Mouse (Mus musculus): ENCODE measurements around the gene Gm13271.
"Not testable (repeated sequence)": the region's sequence is repeated elsewhere in the genome, so short reads cannot be mapped to it uniquely, and the experiment has no call there.

Gene Gm13271

DNA sequence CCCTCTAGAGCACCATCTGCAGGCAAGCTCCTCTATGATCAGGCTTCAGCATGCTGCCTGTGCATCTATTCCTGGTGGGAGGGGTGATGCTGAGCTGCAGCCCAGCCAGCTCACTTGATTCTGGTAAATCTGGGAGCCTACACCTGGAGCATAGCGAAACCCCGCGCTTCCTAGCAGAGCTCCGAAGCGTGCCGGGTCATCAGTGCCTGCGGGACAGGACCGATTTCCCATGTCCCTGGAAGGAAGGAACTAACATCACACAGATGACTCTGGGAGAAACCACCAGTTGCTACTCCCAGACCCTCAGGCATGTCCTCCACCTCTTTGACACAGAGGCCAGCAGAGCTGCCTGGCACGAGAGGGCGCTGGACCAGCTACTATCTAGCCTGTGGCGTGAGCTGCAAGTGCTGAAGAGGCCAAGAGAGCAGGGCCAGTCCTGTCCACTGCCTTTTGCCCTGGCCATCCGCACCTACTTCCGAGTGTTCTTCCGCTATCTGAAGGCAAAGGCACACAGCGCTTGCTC is at the start of gene Gm13271:
TSS of gene Gm13271 (plus strand) at position 51 of the 523 bp plus-strand sequence.
- DNase-seq (ENCODE audit: extremely low read depth, low read depth) = not testable (repeated sequence)

- DNase-seq (ENCODE audit: extremely low read depth, low read depth) = no peak
Observed at GRCm38 (mm10) chr4:88705924-88706323, 48.7 kb upstream of the Gm13271 start.

- DNase-seq (ENCODE audit: extremely low read depth, low read depth) = no peak
Observed at GRCm38 (mm10) chr4:88707128-88707826, 47.4 kb upstream of the Gm13271 start.

GRCm38 (mm10) chr4:88714281-88714680 is 40.4 kb upstream of the Gm13271 start:
- DNase-seq (ENCODE audit: extremely low read depth, low read depth) = no peak

DNA sequence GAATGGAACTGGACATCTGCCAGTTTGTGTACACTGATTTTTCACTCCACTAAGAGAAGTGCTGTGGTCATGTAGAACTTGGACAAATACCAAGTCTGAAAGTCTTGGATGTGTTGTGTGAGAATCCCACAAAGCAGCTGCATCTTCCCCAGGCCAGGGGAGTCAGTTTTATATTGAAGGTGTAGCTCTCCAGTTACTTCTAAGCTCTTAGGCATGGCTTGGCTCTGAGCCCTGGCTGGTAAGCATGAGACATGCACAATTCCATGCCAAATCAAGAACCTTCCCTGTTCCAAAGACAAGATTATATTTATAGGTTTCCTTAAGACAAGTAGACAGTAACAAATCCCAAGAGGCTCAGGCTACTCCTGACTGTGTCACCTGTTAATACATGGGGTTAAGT is 39.6 kb upstream of the Gm13271 start:
- no peak for DNase-seq (ENCODE audit: extremely low read depth, low read depth)

GRCm38 (mm10) chr4:88718715-88719114 is 36.0 kb upstream of the Gm13271 start:
- DNase-seq (ENCODE audit: extremely low read depth, low read depth) = no peak

GRCm38 (mm10) chr4:88721791-88722721 is 32.6 kb upstream of the Gm13271 start, which contains the start of the genes Gm26566 and Klhl9:
Gm26566 (plus strand) TSS chr4:88721805.
Klhl9 (minus strand) TSS chr4:88722465.
- peak; percentile 82 for DNase-seq (ENCODE audit: extremely low read depth, low read depth)

GRCm38 (mm10) chr4:88723497-88724090 is 31.1 kb upstream of the Gm13271 start:
- DNase-seq (ENCODE audit: extremely low read depth, low read depth) = no peak

GRCm38 (mm10) chr4:88726727-88727126 is 27.9 kb upstream of the Gm13271 start:
- no peak for DNase-seq (ENCODE audit: extremely low read depth, low read depth)

- DNase-seq (ENCODE audit: extremely low read depth, low read depth) = no peak
Observed at GRCm38 (mm10) chr4:88727324-88727723, 27.3 kb upstream of the Gm13271 start.

DNA sequence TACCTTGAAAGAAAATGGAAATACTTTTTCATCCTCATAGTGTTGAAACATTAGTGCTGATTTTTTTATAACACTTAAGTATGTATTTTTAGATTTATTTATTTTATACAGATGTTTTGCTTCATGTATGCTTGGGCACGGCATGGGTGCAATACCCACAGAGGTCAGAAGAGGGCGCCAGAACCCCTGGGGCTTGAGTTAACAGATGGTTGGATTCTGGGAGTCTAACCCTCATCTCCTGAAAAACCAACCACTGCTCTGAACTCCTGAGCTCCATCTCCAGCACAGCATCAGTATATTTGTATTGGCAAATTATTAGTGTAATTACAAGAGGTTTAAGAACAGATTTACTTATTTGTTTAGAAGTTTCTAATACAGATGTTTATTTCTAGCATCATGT is 16.2 kb upstream of the Gm13271 start:
- DNase-seq (ENCODE audit: extremely low read depth, low read depth) = peak; percentile 43

- no peak for DNase-seq (ENCODE audit: extremely low read depth, low read depth)
Observed at GRCm38 (mm10) chr4:88739036-88739435, 15.6 kb upstream of the Gm13271 start.

DNA sequence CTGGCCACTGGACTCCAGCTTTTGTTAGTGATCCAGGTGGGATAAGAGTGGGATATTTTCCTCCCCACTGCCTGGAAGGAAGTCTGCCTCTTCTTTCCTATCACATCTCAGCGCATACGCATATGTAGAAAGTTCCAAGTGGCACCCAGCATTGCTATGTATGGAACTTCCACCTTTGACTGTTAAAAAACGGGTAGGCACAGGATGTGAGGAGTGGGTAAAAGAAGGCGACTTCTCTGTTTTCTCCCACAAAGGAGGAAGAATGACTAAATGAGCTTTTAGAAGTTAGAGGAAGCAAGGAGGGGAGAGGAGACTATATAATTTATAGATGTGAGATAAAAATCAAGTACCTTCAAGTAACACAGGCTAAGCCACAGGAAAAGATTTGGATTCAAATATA is 13.2 kb upstream of the Gm13271 start:
- DNase-seq (ENCODE audit: extremely low read depth, low read depth) = no peak

- DNase-seq (ENCODE audit: extremely low read depth, low read depth) = no peak
Observed at GRCm38 (mm10) chr4:88742771-88743371, 11.8 kb upstream of the Gm13271 start.

DNA sequence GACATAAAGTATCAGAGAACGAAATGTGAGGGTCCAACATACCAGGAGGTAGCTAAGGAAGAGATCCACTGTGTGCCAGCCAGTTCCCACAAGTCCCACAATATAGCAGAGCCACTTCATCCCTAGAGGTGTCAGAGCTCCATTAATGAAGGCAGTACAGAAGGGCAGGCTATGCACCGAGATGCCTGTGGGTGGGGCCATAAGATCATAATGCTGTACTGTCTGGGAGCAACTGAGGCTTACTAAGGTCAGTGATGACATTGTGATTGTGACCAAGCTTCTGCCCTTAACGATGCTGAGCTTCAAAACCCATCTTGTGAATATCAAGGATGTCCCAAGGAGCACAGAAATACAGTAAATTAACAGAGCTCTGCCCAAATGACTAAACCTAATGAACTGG is 10.5 kb upstream of the Gm13271 start:
- DNase-seq (ENCODE audit: extremely low read depth, low read depth) = no peak

DNA sequence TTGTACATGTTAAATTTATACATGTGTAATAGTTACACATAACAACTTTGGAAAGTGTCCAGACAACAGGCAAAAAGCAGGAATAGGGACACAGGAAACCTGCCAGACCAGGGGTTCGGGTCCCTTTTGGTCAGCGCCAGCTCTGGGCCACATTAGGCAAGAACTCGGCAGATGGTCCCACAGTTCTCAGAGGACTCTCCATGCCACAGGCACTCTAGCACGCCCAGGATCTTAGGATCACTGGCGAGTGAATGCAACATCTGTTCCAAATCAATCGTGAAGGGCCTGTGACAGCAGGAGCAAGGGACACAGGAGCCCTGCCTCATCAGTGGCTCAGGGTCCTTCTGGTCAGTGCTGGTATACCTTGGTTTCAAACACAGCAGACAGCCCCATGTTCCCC is 4.7 kb upstream of the Gm13271 start:
- DNase-seq (ENCODE audit: extremely low read depth, low read depth) = no peak

GRCm38 (mm10) chr4:88756581-88757513 is 2.2 kb downstream of the Gm13271 start:
- DNase-seq (ENCODE audit: extremely low read depth, low read depth) = peak; percentile 43

GRCm38 (mm10) chr4:88757628-88758031 is 3.0 kb downstream of the Gm13271 start:
- not testable (repeated sequence) for DNase-seq (ENCODE audit: extremely low read depth, low read depth)

DNA sequence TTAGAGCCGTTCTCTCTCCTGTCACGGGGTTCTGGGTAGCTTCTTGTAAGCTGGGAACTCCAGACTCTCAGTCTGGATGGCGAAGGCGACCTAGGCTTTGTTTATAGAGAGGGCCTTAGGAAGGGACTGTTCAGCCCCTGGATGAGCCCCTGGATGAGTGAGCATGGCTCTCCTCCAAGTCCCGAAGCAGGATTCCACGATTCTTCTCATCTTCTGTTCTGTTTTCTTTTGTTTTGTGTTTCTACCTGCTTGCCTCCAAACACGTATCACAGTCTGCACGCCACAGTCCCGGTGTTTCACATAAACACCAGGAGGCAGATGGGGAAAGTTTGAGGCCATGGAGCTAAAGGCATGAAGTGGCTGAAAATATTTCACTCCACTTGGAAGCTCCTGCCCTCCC is 4.1 kb downstream of the Gm13271 start:
- DNase-seq (ENCODE audit: extremely low read depth, low read depth) = not testable (repeated sequence)

- peak; percentile 81 for DNase-seq (ENCODE audit: extremely low read depth, low read depth)
Observed at GRCm38 (mm10) chr4:88759610-88760268, 5.1 kb downstream of the Gm13271 start, which contains the start of gene Gm13283. Gm13283 (plus strand) TSS chr4:88760119.
